Mouse (Mus musculus) inflammation-experienced regulatory T-cells, adult 6 months (primary cell): ENCODE measurements around the gene Mapk8ip1. TPM values are rescaled to one million over a fixed set of nuclear protein-coding genes. Genes with fewer than 3 reads are reported as not detected.
A peak's percentile ranks its signal among the peaks of the same experiment; 100 is the strongest.
"Not testable (repeated sequence)": the region's sequence is repeated elsewhere in the genome, so short reads cannot be mapped to it uniquely, and the experiment has no call there.

ENCODE experiments used
- ATAC-seq: one replicate; pipeline ENCODE4 v1.8.0; 2017
- polyA plus RNA-seq, 3 experiments: library from polyadenylated mRNA; unstranded; fragments of 100-300 nt; shearing (Covaris generic); gene quantifications; one replicate each; pipeline ENCODE4 v1.2.1; 2017

Mapk8ip1 gene
- polyA plus RNA-seq, 3 experiments from 2014 or later = 0.43 to 0.92 (median 0.82) TPM

DNA sequence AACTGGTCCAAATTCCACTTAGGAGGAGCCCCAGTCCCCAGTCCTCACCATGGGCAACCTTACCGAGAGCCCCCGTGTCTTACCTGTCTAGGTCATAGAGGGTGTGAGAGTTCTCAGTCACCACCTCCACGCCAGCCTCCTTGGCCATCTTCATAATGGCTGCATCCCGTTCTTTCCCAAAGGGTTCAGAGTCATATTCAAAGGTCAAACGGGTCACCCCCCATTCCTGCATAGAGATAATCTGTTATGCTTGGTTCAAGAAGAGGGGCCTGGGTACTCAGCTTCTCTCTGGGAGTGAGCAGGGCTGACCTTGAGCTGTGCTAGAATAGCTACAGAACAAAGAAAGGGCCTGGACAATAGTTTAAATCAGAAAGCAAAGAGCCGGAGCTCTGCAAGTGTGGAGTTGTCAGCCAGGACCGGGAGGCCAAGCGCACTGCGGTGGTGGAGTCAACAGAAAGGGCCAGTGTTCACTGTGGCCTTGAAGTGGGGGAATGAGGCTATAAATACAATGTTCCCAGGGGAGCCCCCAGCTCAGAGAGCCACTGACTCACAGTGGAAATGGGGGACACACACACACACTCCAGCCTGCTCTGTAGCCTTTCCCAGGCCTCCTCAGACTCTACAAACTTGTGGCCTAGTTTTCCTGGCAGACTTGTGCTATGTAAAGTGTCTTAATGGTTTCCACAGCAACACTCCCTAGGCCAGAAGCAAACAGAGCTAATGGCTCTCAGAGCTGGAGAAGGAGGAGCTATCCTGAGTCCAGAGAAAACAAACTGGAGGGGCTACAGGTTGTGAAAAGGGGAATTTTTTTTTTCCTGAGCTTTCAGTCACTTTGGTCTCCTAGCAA is 23.6 kb upstream of the Mapk8ip1 start:
- ATAC-seq = no peak

DNA sequence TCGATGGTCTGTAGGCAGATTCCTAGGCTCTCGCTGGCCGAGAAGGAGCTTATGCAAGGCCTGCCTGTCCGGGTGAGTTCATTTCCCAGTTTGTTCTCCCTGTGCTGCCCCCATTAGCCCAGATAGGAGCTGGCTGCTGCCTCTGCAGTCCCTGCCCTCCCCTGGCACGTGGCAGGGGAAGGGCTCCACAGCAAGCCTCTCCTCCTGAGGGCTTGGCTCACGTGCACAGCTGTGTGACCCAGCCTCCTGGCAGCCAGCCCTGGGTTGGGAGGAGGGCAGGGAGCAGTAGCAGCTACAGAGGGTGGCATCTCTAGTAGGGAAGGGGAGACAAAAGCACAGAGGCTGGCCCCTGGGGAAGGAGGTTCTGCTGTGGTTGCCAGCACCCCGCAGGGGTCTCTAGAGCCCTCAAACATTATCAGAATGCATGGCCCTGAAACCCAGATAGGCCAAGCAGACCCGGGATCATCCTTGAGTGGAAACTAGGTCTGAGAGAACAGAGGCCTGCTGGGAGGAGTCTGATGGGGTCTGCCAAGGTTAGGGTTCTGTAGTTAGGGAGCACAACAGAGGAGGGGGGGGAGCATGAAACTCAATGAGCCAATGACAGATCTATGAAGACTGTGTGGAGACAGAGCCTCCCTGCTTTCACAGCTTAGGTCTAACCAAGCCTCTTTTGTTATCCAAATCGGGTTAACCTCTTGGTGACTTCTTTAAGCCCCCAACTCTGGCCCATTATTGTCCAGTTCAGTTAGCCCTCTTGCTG is 22.8 kb upstream of the Mapk8ip1 start:
- ATAC-seq = no peak

DNA sequence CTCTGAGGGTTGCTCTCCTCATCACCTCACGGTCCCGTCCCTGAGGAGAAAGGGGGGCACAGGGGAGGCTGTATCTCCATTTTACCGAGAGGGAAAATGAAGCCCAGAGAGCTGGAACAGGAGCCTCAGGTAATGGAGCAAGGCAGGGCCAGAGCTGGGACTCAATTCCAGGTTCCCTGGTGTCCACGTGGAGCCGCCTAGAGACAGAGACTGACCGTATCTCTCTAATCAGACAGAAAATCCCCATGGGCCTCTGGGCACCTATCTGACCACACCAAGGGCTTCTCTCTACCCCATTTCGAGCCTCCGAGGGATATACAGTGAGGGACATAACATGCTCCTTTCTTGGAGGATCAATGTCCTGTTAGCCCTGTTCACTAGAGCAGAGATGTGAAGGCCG is 22.1 kb upstream of the Mapk8ip1 start:
- no peak for ATAC-seq

DNA sequence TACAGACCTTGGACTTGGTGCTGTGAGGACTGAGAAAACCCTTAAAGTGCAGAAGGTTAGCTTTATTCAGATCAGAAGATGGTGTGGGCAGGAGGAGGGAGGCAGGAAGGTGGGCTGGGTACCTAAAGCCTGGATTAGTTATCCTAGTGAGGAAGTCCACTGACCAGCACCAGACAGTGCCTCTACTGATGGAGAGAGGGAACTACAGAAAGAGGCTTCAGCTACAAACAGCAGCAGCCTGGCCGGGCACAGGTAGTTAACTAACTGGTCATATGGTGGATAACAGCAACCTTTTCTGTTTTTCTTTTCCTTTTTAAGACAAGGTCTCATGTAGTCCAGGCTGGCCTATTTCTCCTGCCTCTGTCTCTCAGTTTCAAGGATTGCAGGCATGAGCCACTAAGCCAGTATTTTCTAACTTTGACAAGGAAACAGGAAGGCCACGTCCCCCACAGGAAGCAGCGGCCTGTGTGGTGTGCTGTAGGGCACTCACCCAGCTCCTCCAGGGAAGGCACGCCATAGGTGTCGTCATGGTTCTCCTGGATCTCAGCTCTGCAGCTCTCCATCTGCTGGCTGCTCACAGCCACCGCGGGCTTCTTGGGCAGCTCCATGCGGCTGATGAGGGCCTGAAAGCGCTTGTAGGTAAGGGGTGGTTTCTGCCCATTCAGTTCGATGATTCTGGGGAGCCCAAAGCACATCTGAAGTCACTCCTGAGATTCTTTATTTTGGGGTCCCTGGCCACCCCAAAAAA is 21.5 kb upstream of the Mapk8ip1 start:
- no peak for ATAC-seq

DNA sequence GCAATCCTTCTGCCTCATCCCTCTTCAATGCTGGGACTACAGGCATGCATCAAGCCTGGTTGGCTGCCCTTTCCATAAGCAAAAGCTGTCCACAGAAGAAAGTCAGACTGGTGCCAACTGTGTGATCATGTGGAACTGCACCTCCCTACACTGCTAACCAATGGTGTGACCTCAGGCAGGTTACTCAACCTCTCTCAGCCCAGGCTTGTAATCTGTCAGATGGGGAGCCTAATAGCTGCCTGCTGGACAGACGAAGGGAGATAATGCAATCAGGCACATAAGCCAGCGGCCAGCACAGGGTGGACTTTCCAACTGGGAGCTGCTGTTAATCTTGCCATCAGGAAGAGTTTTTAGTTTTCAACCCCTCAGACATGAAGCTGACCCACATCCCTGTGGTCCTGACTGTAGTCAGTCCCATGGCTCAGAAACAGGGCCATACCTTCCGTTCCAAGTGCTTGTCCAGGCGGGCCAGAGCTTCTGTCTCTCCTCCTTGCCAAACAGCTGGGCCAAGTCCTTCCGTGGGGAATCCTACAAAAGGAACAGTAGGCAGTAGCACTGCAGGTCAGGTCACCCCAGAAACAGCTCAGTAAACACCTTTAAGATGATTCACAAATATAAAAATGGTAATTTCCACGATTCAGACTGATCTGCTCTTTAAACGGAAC is 20.8 kb upstream of the Mapk8ip1 start:
- no peak for ATAC-seq

DNA sequence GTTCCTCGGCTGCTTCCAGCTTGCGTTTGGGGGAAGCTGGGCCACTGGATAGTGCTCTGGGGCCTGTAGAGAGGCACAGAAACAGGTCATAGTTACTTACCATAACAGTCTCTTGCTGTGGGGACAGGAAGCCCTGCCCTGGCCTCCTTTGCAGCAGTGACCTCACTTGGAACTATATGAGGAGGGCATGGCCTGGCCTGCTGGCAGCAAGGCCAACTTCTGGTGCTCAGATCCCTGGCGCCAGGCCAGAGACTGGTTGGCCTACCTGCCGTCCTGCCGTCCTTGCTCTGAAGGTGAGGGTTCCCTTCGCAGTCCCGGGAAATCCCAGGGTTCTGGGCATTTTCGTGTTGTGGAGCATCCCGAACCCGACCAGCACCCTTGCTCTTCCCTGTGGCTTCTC is 10.6 kb upstream of the Mapk8ip1 start:
- ATAC-seq = no peak

DNA sequence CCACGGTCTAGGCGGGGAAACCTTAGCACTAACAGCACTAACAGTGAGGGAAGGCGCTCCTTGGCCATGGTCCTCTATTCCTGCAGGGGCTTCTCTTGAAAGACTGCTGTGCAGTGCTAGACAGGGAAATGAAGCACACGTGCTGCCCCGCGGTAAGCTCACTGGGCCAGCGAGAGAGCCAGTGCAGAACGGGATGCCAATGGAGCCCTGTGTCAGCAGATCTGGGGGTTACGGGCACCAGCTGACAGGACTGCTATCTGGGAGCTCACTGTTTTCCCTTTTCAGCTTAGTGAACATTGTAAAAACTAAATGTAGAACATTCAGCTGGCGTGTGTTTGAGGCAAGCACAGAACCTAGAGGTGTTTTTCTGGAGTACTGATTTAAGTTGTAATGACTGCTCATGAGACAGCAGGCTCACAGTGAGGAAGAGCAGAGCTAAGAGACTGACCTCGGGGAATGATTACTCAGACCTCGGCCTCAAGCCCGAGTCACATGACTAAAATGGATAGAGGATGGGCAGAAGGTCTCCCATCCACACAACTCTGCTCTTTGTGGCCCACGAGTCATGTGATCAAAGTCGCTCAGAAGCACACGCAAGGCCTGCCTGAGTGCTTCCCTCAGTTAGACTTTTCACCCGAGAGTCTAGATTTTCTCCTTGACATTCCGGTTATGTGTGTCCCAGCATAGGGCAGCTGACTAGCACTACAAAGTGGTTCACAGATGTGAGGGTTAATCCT is 7.4 kb upstream of the Mapk8ip1 start:
- no peak for ATAC-seq

DNA sequence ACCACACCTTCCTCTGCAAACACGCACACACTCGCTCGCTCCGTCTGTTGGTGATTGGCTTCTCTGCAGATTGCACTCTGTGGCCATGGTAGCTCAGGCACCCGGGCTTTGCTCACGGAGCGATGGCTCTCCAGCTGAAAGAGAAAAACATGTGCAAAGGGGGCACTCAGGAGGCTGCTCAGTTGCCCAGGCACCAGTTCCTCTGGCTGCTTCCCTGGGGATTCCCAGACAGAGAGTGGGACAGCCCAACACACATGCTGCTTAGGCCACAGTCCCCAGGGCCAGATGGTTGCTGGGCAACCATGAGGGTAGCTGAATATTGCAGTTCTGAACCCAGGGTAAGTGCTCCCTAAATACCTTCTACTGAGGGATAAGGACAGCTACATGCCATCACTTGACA is 4.6 kb upstream of the Mapk8ip1 start:
- no peak for ATAC-seq

DNA sequence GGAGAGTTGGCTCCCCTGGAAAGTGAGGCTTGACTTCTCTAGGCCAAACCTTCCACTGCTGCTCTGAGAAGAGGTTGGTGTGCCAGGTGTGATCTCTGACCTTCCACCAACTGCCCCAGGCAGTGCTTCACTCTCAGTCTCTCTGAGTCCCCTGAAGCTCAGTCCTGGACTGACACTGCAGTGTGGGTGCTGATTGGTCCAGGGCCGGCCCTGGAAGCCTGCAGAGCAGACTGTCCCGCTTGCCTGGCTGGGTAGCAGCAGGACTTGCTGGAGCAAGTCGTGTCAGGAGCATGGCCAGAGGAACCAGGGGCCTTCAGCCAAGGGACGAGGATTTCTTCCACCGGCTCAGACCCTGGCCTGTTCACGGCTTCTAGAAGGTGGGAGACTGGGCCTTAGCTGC is 3.7 kb upstream of the Mapk8ip1 start:
- ATAC-seq = no peak

DNA sequence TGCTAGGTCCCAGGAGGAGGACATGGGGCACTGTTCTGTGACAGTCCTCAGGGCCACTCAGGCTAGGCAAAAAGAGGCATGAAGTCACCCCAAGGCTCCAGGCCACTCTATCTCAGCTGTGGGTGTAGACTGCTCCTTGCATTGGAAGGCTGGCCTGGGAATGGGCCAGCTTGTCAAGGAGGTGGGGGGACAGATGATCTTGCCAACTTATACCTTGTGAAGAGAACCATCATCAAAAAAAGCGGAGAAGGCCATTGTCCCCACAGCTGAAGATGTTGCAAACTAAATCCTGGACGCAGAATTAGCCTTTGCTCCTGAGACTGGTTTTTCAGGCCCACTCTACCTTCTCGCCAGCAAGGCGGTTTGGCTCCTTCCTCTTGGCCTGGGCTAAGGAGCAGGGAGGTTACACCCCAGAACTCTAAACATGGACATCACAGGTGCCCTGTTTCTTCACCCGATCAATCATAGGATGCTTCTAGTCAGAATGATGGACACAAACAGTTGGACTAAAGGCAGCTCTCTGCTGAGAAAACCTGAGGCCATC is 2.8 kb upstream of the Mapk8ip1 start:
- ATAC-seq = no peak

DNA sequence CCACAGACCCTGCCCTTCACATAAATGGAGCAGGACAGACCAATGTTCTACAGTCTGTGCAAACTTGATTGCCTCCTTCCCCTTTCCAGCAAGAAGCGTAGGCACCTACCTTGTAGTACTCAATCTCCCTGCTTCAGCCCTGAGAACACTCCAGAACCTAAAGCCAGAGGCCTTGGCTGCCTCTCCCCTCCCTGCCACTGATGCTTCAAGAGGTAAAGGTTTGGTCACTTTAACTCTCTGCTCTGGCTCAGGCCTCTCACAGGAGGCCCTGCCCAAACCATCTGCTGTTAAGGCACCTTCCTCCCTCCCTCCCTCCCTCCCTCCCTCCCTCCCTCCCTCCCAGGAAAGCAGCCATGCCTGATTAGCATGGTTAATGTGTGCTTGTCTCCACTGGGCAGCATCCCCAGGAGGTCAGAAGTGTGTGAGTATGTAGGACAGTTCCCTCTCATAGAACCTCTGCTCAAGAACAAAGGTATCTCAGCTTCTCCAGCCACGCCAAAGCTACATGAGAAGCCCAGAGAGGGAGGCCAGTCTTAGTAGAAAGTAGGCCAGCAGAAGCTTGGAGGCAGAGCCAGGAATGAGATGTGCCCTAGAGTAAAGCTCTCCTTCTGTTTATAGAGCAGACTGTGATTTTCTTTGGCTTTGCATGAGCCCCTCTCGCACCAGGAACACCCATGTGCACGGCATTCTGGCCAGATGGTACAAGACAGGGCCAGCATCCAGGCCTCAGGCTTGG is 1.7 kb upstream of the Mapk8ip1 start:
- ATAC-seq = no peak

DNA sequence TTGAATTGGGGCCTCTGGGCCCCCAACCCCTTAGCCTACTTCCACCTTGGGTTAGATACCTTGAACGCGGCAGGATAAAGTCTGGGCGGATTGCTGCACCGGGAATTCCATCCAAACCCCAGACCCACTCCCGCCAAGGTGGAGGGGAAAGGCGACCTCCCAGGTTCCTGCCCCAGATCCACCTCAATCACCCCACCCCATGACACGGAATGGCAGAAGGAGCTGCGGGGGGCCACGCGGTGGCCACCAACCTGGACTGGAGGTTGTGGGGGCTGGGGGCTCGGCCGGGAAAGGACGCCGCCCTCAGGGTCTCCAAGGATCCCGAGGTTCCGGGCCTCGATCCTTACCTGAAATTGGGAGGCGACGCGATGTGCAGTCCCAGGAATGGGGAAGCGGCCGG is 381 bp downstream of the Mapk8ip1 start:
- ATAC-seq = no peak

DNA sequence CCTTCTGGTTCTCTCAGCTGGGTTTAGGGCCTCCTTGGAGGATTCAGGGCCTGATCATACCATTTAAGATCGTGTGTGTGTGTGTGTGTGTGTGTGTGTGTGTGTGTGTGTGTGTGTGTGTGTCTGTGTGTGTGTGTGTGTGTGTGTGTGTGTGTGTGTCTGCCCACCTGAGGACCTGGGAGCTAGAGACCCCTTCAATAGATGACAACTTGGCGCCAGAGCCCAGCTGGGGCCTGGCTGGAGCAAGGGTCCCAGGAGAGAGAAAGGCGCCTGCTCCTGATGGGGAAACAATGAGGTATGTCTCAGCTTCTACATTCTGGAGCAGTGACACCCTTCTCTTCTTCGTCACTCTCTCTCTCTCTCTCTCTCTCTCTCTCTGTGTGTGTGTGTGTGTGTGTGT is 1.2 kb downstream of the Mapk8ip1 start:
- not testable (repeated sequence) for ATAC-seq

DNA sequence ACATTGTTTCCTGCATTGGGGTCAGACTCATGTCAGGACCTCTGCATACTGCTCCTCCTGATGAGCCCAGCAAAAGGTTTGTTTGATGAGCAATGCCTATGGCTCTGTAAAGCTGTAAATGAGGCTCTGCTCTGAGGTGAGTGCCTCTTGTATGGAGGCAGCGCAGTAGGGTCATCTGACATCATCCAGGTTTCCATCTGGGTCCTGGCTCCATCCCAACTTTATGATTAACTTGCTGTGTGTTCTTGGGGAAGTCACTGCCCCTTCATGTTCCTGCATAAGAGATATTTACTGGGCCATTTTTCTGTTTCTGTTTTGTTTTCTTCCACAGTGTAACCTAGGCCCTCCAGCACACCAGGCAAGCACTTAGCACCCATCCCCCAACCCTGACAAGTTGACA is 3.6 kb downstream of the Mapk8ip1 start:
- no peak for ATAC-seq

DNA sequence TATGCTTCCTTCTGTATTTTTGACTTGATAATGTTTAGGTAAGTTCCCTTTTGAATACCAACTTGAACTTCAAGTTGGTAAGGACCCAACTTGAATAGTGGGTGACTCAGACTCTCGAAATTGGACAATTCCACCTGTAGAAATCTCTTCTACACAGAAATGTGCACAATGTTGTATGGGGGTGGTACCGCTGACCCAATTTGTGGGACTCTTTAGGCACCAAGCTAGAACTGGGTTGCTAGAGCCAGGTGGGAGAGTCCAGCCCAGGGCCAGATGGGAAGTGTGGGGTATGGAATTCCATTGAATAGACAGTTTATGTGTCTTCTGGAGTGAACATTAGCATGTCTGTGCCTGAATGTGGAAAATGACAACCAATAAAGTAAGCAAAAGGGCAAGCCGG is 5.5 kb downstream of the Mapk8ip1 start:
- ATAC-seq = no peak

DNA sequence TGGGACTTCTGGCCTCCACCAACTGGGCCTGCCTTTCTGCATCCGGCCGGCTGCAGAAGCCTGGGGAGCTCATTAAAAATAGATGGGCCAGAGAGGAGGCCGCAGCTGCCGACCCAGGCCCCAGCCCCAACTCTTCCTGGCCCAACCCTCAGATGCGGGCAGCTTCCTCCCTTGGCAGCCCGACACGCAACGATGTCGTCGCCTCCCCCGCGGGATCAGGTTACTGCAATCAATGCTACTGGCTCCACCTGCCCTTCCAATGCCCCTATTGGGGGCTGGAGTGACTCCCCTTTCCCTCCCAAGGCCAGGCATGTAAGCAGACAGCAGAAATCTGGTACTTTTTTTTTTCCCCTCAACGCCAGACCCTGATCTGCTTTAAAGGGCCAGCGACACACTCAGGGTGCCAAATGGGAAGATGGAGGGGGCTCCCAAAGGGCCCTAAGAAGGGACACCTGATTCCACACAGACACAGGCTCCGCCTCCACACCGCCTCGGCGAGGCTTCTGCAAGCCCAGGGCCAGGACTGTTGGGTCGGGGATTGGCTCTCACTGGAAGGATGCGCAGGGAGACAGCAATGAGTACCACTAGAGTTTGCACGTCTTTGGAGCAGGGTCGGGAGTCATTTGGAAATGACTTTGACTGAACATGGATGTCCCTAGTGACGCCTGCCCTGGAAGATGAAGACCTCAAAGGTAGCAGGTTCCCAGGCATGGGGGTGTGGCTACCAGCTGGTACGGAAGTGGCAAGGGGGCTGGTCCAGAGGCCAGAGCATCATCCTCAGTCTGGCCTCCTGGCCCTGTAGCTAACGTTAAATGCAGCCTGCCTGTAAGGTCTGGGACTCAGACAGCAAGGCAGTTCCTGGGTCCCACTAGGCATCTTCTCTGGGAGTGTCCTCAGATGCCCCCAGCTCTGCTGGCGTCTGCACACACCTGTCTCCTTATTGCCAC is 8.5 kb downstream of the Mapk8ip1 start:
- ATAC-seq = peak; percentile 56

DNA sequence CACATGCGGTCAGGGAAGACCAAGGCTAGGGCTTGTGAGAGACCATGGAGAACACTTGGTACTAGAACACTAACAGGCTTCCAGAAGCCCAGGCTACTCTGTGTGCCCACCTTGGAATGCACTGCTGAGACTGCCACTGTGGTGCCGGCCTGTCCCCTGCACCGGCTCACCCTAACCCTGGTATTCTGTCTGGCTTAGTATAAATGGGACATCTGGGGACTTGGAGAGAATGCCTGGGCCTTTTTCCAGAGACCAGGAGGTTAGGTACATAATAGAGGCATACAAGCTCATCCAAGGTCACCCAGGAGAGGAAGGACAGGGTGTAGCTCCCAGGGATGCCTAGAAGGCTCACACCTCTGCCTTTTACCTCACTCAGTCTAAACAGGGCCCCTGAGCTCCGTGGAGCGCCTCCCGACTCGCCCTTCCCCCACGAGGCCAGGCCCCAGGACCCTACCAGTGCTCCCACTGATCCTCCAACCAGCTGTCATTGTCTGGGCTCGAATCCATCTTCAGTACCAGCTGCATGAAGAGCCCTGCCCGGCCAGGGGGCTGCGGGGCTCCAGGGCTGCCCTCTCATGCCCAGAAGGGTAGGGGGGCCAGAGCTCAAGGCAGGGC is 9.3 kb downstream of the Mapk8ip1 start:
- ATAC-seq = no peak

DNA sequence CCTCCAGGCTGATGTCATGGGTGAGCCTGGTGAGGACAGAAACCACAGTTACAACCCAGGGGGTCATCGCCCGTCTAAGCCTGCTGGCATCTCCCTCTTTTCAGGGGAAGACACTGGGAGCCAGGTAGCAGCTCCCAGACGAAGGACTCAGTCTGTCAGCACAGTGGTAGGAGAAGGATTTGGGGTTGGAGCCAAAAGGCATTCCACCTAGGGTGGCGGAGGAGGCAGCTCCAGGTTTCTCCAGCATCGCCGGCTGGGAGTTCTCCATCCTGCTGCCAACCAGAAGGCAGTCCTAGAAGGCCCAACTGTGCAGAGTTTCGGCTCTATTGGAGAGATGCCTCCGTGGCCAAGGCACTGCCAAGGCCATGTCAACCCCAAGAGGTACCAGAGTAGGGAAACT is 9.9 kb downstream of the Mapk8ip1 start:
- ATAC-seq = no peak

DNA sequence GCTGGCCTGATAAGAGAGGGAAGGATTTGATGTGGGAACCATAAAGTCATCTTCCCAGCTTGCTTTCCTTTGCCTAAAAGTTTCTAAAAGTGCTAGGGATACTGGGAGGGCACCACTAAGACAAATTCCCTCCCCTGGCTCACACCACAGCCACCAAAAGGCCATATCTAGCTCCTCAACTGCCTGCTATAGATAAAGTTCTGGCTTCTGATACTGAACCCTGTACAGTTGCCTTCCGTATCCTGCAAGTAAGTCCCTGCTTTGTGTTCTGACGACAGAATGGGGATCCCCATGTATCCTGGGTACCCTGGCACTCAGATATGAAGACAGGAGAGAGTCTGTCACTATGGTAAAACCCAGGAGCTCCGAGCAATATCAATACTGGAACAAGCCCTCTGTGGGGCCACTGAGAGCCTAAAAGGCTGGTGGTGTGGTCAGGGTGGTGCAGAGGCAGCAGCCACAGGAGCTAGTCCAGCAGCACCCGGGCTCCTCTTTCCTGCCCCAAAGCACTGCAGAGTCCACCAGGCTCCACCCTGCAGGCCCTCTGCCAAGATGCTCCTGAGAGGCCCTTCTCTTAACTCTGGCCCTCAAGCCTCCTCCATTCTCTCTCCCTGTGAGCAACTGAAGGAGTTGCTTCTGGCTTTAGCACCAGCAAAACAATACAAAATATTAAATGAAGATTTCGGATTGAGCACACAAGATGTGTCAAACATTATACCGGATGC is 10.7 kb downstream of the Mapk8ip1 start:
- ATAC-seq = no peak
